Mouse (Mus musculus) heart, postnatal 0 days (tissue): ENCODE results near the gene Ccdc155. TPM values are rescaled to one million over a fixed set of nuclear protein-coding genes. Genes with fewer than 3 reads are reported as not detected.

ENCODE experiments used
- ATAC-seq: fragments of 200-750 bp; cut with Nextera tagmentation; 2 replicates; pipeline ENCODE4 v1.8.0; 2017; ENCODE audit warnings: low read depth, moderate number of reproducible peaks, moderate library complexity; ENCODE audit not compliant: insufficient read depth
- DNase-seq: peaks from one replicate; pipeline ENCODE4 v3.0.0-alpha.2; 2016; ENCODE audit warnings: low spot score
- H3K27ac ChIP-seq: fragments of 300-500 bp; sonication (generic); 2 replicates; pipeline ENCODE4 v1.5.1; 2014; ENCODE audit warnings: low read depth, mild to moderate bottlenecking
- H3K27me3 ChIP-seq: fragments of 300-500 bp; sonication (generic); 2 replicates; pipeline ENCODE4 v1.6.1; 2014; ENCODE audit warnings: low read length, mixed read lengths; ENCODE audit not compliant: control insufficient read depth, insufficient read depth
- H3K36me3 ChIP-seq: fragments of 300-500 bp; sonication (generic); replicated peaks from 2 replicates; pipeline ENCODE4 v1.6.1; 2014; ENCODE audit warnings: low read length, mixed read lengths; ENCODE audit not compliant: control insufficient read depth, insufficient read depth
- H3K4me1 ChIP-seq: fragments of 300-500 bp; sonication (generic); 2 replicates; pipeline ENCODE4 v1.6.1; 2014; ENCODE audit warnings: antibody characterized with exemption; ENCODE audit not compliant: control insufficient read depth, insufficient read depth
- H3K4me2 ChIP-seq: fragments of 300-500 bp; sonication (generic); 2 replicates; pipeline ENCODE4 v1.6.1; 2014; ENCODE audit warnings: low read depth, mild to moderate bottlenecking, low read length, moderate library complexity
- H3K4me3 ChIP-seq: fragments of 300-500 bp; sonication (generic); 2 replicates; pipeline ENCODE4 v1.5.1; 2014; ENCODE audit warnings: low read depth, low read length
- H3K9ac ChIP-seq: fragments of 300-500 bp; sonication (generic); replicated peaks from 2 replicates; pipeline ENCODE4 v1.6.1; 2014; ENCODE audit warnings: low read depth, low read length, mixed read lengths
- H3K9me3 ChIP-seq: fragments of 300-500 bp; sonication (generic); replicated peaks from 2 replicates; pipeline ENCODE4 v1.6.1; 2016; ENCODE audit warnings: low read length; ENCODE audit not compliant: control insufficient read depth
- CTCF ChIP-seq: IDR thresholded peaks from 2 replicates; pipeline ENCODE4 v1.5.1; 2016; ENCODE audit warnings: antibody characterized with exemption, control low read depth, low read depth
- EP300 ChIP-seq: IDR thresholded peaks from 2 replicates; pipeline ENCODE4 v1.6.1; 2016; ENCODE audit warnings: antibody characterized with exemption, low read depth
- whole genome bisulfite sequencing: fragments of 180-500 bp; shearing (Covaris S2); extraction: QIAGEN DNeasy Blood & Tissue Kit; methylation state at CpG from one replicate; pipeline ENCODE4 v1.1.7; 2014; 5-methylcytosine and 5-hydroxymethylcytosine counted together
- polyA plus RNA-seq: library from polyadenylated mRNA; unstranded; fragments of >200 nt; fragmentation: Nextera tagmentation; extraction: Ambion mirVana; gene quantifications from 2 replicates; pipeline ENCODE4 v1.2.1, GENCODE M21; 2015
- total RNA-seq: library from RNA; depleted of rRNA; stranded (reverse); fragments of >200 nt; gene quantifications from 2 replicates; pipeline ENCODE4 v1.2.3, GENCODE M21; 2014; ENCODE audit warnings: low replicate concordance

Gene Ccdc155
- total and polyA plus RNA-seq, 2 experiments from 2014 or later: 0.14 TPM; not detected in 1

- Histone ChIP-seq H3K4me3 (no peak overlapping the region), H3K27me3 (no peaks in the 10 kb centered on the region), H3K9ac (no peak overlapping the region), H3K36me3 (peaks cover 75% of the 10 kb centered on the region), H3K4me1 (peaks cover 12% of the 10 kb centered on the region), H3K4me2 (no peak overlapping the region), H3K27ac (no peak overlapping the region), H3K9me3 (no peaks in the 10 kb centered on the region)
- no peak for ATAC-seq
- WGBS: 95% methylated on average over 7 of the region's 7 CpGs
- TF ChIP-seq EP300 (no peak), CTCF (no peak)
- no peak for DNase-seq
Measured at GRCm38 (mm10) chr7:45229459-45230203, 24.9 kb upstream of the Ccdc155 start.

- no peak for DNase-seq
- H3K9me3 ChIP-seq: no peaks in the 10 kb centered on the region
- H3K4me2 ChIP-seq: no peak overlapping the region
- H3K4me1 ChIP-seq: peaks cover 6% of the 10 kb centered on the region
- WGBS: 86% methylated on average over 8 of the region's 8 CpGs
- H3K9ac ChIP-seq: no peak overlapping the region
- no peak for ATAC-seq
- H3K27ac ChIP-seq: no peak overlapping the region
- TF ChIP-seq CTCF (no peak), EP300 (no peak)
- H3K4me3 ChIP-seq: no peak overlapping the region
- H3K27me3 ChIP-seq: no peaks in the 10 kb centered on the region
- peaks cover 77% of the 10 kb centered on the region for H3K36me3 ChIP-seq
Measured at GRCm38 (mm10) chr7:45229046-45229445, 24.4 kb upstream of the Ccdc155 start.

GRCm38 (mm10) chr7:45228548-45228947 lies 23.9 kb upstream of the Ccdc155 start:
- TF ChIP-seq CTCF: no peak
- WGBS: 91% methylated on average over 18 of the region's 18 CpGs
- H3K27ac ChIP-seq: no peak overlapping the region
- no peaks in the 10 kb centered on the region for H3K9me3 ChIP-seq
- H3K4me1 ChIP-seq: peaks cover under 1% of the 10 kb centered on the region; the same call in 1 of the 2 replicates
- H3K4me3 ChIP-seq: no peak overlapping the region
- H3K36me3 ChIP-seq: peaks cover 81% of the 10 kb centered on the region
- H3K9ac ChIP-seq: no peak overlapping the region
- DNase-seq (no peak), ATAC-seq (no peak)
- no peak overlapping the region for H3K4me2 ChIP-seq
- H3K27me3 ChIP-seq: no peaks in the 10 kb centered on the region

GRCm38 (mm10) chr7:45226421-45226820 lies 21.7 kb upstream of the Ccdc155 start:
- no peaks in the 10 kb centered on the region for H3K27me3 ChIP-seq
- no peak overlapping the region for H3K9ac ChIP-seq
- whole genome bisulfite sequencing: 97% methylated on average over 5 of the region's 5 CpGs
- no peak overlapping the region for H3K4me3 ChIP-seq
- TF ChIP-seq EP300: no peak
- TF ChIP-seq CTCF: no peak
- no peak overlapping the region for H3K27ac ChIP-seq
- ATAC-seq (no peak), DNase-seq (no peak)
- no peaks in the 10 kb centered on the region for H3K9me3 ChIP-seq
- H3K4me1 ChIP-seq: no peaks in the 10 kb centered on the region
- H3K4me2 ChIP-seq: no peak overlapping the region
- H3K36me3 ChIP-seq: peaks cover 76% of the 10 kb centered on the region

- Histone ChIP-seq H3K9ac (no peak overlapping the region), H3K27ac (no peak overlapping the region), H3K9me3 (no peaks in the 10 kb centered on the region), H3K4me2 (no peak overlapping the region), H3K4me3 (no peak overlapping the region), H3K36me3 (peaks cover 79% of the 10 kb centered on the region), H3K27me3 (no peaks in the 10 kb centered on the region), H3K4me1 (no peaks in the 10 kb centered on the region)
- ATAC-seq: no peak
- 90% methylated on average over 7 of the region's 7 CpGs for WGBS
- TF ChIP-seq CTCF: no peak
- TF ChIP-seq EP300: no peak
- peak; percentile 3 for DNase-seq
Measured at GRCm38 (mm10) chr7:45224826-45225225, 20.1 kb upstream of the Ccdc155 start.

GRCm38 (mm10) chr7:45221680-45222079 lies 17.0 kb upstream of the Ccdc155 start:
- Histone ChIP-seq H3K27ac (no peak overlapping the region), H3K9me3 (no peaks in the 10 kb centered on the region), H3K4me2 (no peak overlapping the region), H3K4me3 (no peak overlapping the region), H3K4me1 (no peaks in the 10 kb centered on the region), H3K27me3 (no peaks in the 10 kb centered on the region), H3K36me3 (peaks cover 63% of the 10 kb centered on the region), H3K9ac (no peak overlapping the region)
- DNase-seq (no peak), ATAC-seq (no peak)
- 83% methylated on average over 2 of the region's 2 CpGs for WGBS
- no peak for TF ChIP-seq EP300
- no peak for TF ChIP-seq CTCF
